Mouse (Mus musculus): ENCODE results near the gene Gm20388.

DNA sequence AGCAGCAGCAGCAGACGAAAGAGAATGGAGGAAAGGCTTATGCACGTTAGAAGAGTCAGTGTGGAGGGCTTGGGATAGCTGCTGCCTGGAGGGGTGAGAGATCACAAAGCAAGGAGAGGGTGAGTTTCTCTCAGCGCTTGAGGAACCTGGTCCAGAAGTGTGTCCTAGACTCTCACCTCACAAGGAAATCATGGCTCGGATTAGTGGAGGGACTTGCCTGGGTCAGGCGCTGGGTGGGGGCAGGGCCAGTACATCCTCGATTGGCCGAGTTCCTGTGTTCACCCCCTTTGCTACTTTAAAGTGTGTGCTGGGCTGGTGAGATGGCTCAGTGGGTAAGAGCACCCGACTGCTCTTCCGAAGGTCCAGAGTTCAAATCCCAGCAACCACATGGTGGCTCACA is 3225.2 kb downstream of the Gm20388 start:
- no peak for TF ChIP-seq POLR2A (IDR thresholded peaks at IDR 0.05; ENCODE audit: insufficient read depth, low read depth, low read length)
- TF ChIP-seq CTCF (IDR thresholded peaks at IDR 0.05; ENCODE audit: insufficient read depth, low read depth, low read length) = no peak

All from olfactory bulb, adult 2 months (tissue).